Mouse (Mus musculus) heart, adult 2 months (tissue): ENCODE data around the gene Slc29a2. TPM values are rescaled to one million over a fixed set of nuclear protein-coding genes. Genes with fewer than 3 reads are reported as not detected.
A peak's percentile ranks its signal among the peaks of the same experiment; 100 is the strongest.

Source experiments
- DNase-seq, 2 experiments: peaks; one replicate each; pipeline ENCODE4 v3.0.0; 2021
- H3K27ac ChIP-seq: fragments of 200-600 bp; 2 replicates; pipeline ENCODE4 v1.8.1; 2022
- H3K27me3 ChIP-seq: fragments of 200-500 bp; 2 replicates; pipeline ENCODE4 v1.6.1; 2012; ENCODE audit warnings: mild to moderate bottlenecking, low read length, inconsistent platforms, mixed read lengths; ENCODE audit not compliant: control insufficient read depth, insufficient read depth
- H3K36me3 ChIP-seq: fragments of 200-500 bp; 2 replicates; pipeline ENCODE4 v1.6.1; 2012; ENCODE audit warnings: low read length, inconsistent platforms; ENCODE audit not compliant: control insufficient read depth, insufficient read depth
- H3K4me1 ChIP-seq: fragments of 200-500 bp; 2 replicates; pipeline ENCODE4 v1.6.1; 2011; ENCODE audit warnings: low read length; ENCODE audit not compliant: control insufficient read depth, insufficient read depth
- H3K4me3 ChIP-seq: fragments of 200-600 bp; 2 replicates; pipeline ENCODE4 v1.8.1; 2022
- H3K79me2 ChIP-seq: fragments of 200-500 bp; replicated peaks from 2 replicates; pipeline ENCODE4 v1.6.1; 2012; ENCODE audit warnings: mild to moderate bottlenecking, inconsistent platforms, low read length, moderate library complexity, mixed read lengths; ENCODE audit not compliant: control insufficient read depth, insufficient read depth
- H3K9ac ChIP-seq: fragments of 200-500 bp; 2 replicates; pipeline ENCODE4 v1.6.1; 2012; ENCODE audit warnings: low read depth, mild to moderate bottlenecking, control low read depth, inconsistent platforms, low read length, mixed read lengths
- CTCF ChIP-seq: fragments of 200-600 bp; IDR thresholded peaks from 2 replicates; pipeline ENCODE4 v1.8.1; 2022; ENCODE audit warnings: antibody characterized with exemption, mild to moderate bottlenecking, moderate library complexity
- EP300 ChIP-seq: fragments of 200-500 bp; IDR thresholded peaks from 2 replicates; pipeline ENCODE4 v1.6.1; 2011; ENCODE audit warnings: low read depth, low read length, control low read depth; ENCODE audit not compliant: insufficient read depth
- POLR2A ChIP-seq: fragments of 200-500 bp; IDR thresholded peaks from 2 replicates; pipeline ENCODE4 v1.6.1; 2011; ENCODE audit warnings: mild to moderate bottlenecking, low read depth, low read length, control low read depth; ENCODE audit not compliant: insufficient read depth
- WGBS: fragments of 180-500 bp; shearing (Covaris S2); methylation state at CpG from one replicate; pipeline ENCODE4 v1.1.7; 2018; 5-methylcytosine and 5-hydroxymethylcytosine counted together
- intact Hi-C: fragments of 180-260 bp; cut with DNase I; formaldehyde crosslinking; loops from one replicate; pipeline ENCODE4 v1.15.1; 2025
- polyA plus RNA-seq: library from polyadenylated mRNA; depleted of rRNA; stranded (reverse); fragments of >200 nt; gene quantifications from 2 replicates; pipeline ENCODE4 v1.2.3, GENCODE M21; 2012
- total RNA-seq, 2 experiments: library from RNA; stranded (reverse); gene quantifications; 2 replicates each; pipeline ENCODE4 v1.2.3; 2021

Gene Slc29a2
- total and polyA plus RNA-seq, 3 experiments, result 10.8 to 35.7 (median 11.4) TPM

DNA sequence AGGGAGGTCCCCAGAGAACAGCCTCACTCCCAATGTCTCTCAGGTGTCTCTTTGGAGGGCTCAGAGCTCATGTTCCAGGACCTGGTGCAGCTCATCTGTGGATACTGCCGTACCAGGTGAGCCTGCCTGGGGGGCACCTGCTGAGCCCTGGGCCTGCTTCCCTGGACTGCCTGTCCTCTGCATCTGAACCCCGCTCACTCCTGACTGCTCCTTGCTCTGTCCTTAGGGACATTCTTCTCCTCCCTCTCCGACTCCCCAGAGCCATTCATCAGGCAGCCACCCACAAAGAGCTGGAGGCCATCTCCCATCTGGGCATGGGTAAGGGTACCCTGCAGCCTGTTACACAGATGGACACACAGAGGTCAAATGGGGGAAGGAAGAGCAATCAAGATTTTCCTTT, 27.9 kb downstream of the Slc29a2 start:
- no peak for DNase-seq
- intact Hi-C loops, result no loop called here
- TF ChIP-seq CTCF, result no peak
- no peak for TF ChIP-seq POLR2A
- no peak for TF ChIP-seq EP300
- peaks cover 4% of the 10 kb centered on the region for H3K4me1 ChIP-seq
- no peak overlapping the region; the same call in 1 of the 2 replicates for H3K27ac ChIP-seq
- H3K36me3 ChIP-seq, result no peaks in the 10 kb centered on the region
- H3K27me3 ChIP-seq, result no peaks in the 10 kb centered on the region
- H3K9ac ChIP-seq, result no peak overlapping the region
- peak overlapping the region; percentile 46; the same call in 1 of the 2 replicates for H3K4me3 ChIP-seq
- 64% methylated on average over 3 of the region's 3 CpGs for WGBS
- no peaks in the 10 kb centered on the region for H3K79me2 ChIP-seq

DNA sequence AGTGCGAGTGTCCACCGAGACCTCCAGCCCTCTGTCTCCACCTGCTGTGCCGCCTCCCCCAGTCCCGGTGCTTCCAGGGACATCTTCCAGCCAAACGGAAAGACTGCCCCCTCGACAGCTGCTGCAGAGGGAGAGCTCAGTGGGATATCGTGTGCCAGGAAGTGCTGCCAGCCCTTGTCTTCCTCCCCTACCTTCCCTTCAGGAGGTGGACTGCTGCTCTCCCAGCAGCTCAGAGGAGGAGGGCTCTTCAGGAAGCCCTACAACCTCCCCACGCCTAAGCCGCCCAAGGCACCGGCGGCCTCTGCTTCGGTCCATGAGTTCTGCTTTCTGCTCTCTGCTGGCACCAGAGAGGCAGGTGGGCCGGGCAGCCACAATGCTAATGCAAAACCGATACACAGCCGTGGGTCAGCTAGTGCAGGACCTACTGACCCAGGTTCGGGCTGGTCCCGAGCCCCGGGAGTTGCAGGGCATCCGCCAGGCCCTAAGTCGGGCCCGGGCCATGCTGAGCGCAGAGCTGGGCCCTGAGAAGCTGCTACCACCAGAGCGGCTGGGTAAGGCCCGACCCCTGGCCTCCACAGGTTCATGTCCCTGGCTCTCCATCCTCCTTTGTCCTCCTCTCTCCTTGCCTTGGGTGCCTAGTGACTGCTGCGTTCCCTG, 28.6 kb downstream of the Slc29a2 start:
- Histone ChIP-seq H3K9ac (no peak overlapping the region), H3K36me3 (no peaks in the 10 kb centered on the region), H3K4me3 (no peak overlapping the region), H3K79me2 (no peaks in the 10 kb centered on the region), H3K27ac (no peak overlapping the region), H3K27me3 (no peaks in the 10 kb centered on the region), H3K4me1 (peaks cover 4% of the 10 kb centered on the region)
- TF ChIP-seq EP300 (no peak), CTCF (no peak), POLR2A (no peak)
- intact Hi-C loops, result no loop called here
- 49% methylated on average over 25 of the region's 25 CpGs for WGBS
- DNase-seq, result no peak

DNA sequence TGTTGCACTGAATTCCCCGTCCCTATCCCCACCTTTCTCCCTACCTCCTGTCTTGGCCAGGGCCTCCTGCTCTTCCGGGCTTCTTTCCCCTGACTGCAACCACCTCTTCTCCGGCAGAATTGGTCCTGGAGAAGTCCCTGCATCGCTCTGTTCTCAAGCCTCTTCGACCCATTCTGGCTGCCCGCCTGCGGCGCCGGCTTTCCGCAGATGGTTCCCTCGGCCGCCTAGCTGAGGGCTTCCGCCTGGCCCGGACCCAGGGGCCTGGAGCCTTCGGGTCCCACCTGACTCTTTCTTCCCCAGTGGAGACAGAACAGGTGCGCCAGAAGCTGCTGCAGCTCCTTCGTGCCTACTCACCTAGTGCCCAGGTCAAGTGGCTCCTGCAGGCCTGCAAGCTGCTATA, 29.2 kb downstream of the Slc29a2 start:
- no peak overlapping the region for H3K9ac ChIP-seq
- H3K4me1 ChIP-seq, result peaks cover 7% of the 10 kb centered on the region
- no peaks in the 10 kb centered on the region for H3K79me2 ChIP-seq
- WGBS, result 80% methylated on average over 17 of the region's 17 CpGs
- no peak overlapping the region for H3K27ac ChIP-seq
- H3K4me3 ChIP-seq, result no peak overlapping the region
- intact Hi-C loops, result no loop called here
- no peak for DNase-seq
- no peaks in the 10 kb centered on the region for H3K36me3 ChIP-seq
- H3K27me3 ChIP-seq, result no peaks in the 10 kb centered on the region
- TF ChIP-seq CTCF, result no peak
- TF ChIP-seq POLR2A, result no peak
- TF ChIP-seq EP300, result no peak

DNA sequence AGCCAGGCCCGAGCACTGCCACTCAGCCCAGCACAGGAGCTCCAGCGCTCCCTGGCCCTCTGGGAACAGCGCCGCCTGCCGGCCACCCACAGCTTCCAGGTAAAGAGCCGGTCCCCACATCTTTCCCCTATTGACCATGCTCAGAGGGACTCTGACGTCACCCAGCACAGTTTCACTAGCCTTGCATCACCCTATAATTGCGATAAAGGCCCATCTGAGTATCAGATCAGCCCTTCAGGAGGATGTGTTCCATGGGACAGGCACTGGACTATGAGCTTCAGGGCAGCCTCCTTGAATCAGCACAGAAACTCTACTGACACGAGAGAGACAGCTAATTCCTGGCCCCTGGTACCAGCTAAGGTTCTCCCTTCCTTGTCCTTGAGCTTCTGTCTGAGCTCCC, 30.2 kb downstream of the Slc29a2 start:
- intact Hi-C loops, result no loop called here
- no peaks in the 10 kb centered on the region for H3K27me3 ChIP-seq
- no peaks in the 10 kb centered on the region for H3K36me3 ChIP-seq
- TF ChIP-seq POLR2A, result no peak
- TF ChIP-seq CTCF, result peak; percentile 79
- TF ChIP-seq EP300, result no peak
- H3K4me1 ChIP-seq, result peaks cover 11% of the 10 kb centered on the region
- 49% methylated on average over 9 of the region's 9 CpGs for WGBS
- no peak overlapping the region for H3K27ac ChIP-seq
- DNase-seq, result peak in 1 of 2 experiments; percentile 53
- H3K4me3 ChIP-seq, result no peak overlapping the region
- no peak overlapping the region for H3K9ac ChIP-seq
- no peaks in the 10 kb centered on the region for H3K79me2 ChIP-seq

DNA sequence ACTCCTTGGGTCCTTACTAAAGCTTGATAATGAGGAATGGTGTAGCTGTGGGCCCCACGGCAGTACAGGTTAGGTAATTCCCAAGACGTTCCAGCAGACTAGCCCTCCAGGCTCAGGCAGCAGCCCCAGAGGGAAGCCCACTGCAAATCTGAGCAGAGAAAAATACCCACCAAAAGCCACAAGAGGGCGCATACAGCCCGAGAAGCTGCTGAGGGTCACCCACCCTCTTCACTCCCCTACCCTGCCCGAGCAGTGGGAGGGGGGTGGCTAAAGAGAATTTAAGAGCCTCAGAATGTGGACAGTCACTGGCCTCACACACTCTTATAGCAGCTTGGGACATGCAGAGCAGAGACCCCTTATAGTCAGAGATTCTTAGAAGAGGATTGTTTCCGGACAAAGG, 32.6 kb downstream of the Slc29a2 start:
- no peaks in the 10 kb centered on the region for H3K27me3 ChIP-seq
- no peak overlapping the region for H3K9ac ChIP-seq
- H3K4me1 ChIP-seq, result peaks cover 12% of the 10 kb centered on the region
- intact Hi-C loops, result loop anchor here (1.0 kb wide), 1 partner anchor 17 kb away; no protein-coding TSS in a partner anchor
- no peak overlapping the region for H3K4me3 ChIP-seq
- WGBS, result 18% methylated on average over 6 of the region's 6 CpGs
- DNase-seq, result peak in 1 of 2 experiments; percentile 50
- H3K79me2 ChIP-seq, result no peaks in the 10 kb centered on the region
- no peak for TF ChIP-seq POLR2A
- TF ChIP-seq CTCF, result peak; percentile 89
- H3K36me3 ChIP-seq, result no peaks in the 10 kb centered on the region
- no peak overlapping the region for H3K27ac ChIP-seq

DNA sequence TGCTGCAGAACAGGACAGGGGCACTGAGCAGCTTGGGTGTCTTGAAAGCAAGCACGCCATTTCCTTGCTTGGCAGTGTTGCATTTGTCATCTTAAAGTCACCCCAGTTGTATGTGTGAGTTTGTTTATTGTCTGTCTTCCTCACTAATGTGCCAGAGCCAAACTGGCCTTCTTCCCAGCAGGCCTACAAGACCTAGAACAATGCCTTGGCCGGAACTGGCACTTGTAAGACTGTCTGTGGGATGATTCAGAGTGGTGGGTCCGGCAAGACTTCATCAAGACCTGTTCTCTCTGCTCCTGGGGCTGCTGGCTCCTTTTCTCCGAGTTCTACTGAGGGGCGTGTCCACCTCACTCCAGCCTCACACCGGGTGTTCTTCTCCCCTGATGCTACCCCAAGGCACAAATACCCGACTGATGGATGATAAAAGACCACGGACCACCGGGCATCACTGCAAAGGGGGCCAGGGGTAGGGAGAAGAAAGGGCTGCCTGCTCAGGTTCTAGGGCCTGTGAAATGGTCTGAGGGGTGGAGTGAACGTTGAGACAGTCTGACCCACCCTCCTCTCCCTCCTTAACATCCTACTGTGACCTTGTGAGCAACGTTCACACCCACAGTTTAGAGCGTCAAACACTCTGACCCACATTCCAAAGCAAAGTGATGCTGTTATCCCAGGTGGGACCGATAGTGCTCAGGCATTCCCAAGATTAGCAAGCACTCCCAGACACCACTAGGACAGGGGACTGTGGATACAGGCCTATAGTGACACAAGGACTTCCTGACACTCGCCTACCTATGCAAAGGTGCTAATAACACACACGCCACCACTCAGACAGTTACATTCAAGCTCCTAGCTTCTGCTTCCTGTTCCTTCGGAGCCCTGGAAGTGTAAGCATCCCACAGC, 34.5 kb downstream of the Slc29a2 start:
- intact Hi-C loops, result no loop called here
- Histone ChIP-seq H3K79me2 (no peaks in the 10 kb centered on the region), H3K9ac (no peak overlapping the region), H3K27me3 (no peaks in the 10 kb centered on the region), H3K36me3 (no peaks in the 10 kb centered on the region), H3K4me3 (no peak overlapping the region), H3K27ac (peak overlapping the region; percentile 36), H3K4me1 (peaks cover 10% of the 10 kb centered on the region)
- 39% methylated on average over 16 of the region's 16 CpGs for WGBS
- no peak for TF ChIP-seq CTCF
- no peak for TF ChIP-seq POLR2A
- no peak for TF ChIP-seq EP300
- no peak for DNase-seq
